Mouse (Mus musculus): ENCODE results near the gene Bak1. TPM values are rescaled to one million over a fixed set of nuclear protein-coding genes. Genes with fewer than 3 reads are reported as not detected.

Bak1 gene
- polyA plus RNA-seq, 2 experiments = 11.1 to 48.6 TPM

GRCm38 (mm10) chr17:27051514-27051913 lies 22.7 kb upstream of the Bak1 start:
- H3K4me1 ChIP-seq (ENCODE audit: control insufficient read depth, insufficient read depth, low read length) = peaks cover 11% of the 10 kb centered on the region
- no peak overlapping the region for H3K27ac ChIP-seq (replicated peaks; ENCODE audit: low read depth, low read length)
- no peaks in the 10 kb centered on the region for H3K9me3 ChIP-seq (ENCODE audit: control insufficient read depth, low read length)
- DNase-seq (ENCODE audit: low spot score) = peak; percentile 38
- H3K9ac ChIP-seq (ENCODE audit: low read depth, low read length, severe bottlenecking) = no peak overlapping the region
- no peak overlapping the region for H3K4me3 ChIP-seq (replicated peaks; ENCODE audit: low read length)
- WGBS = 54% methylated on average over 6 of the region's 11 CpGs
- no peak for ATAC-seq (ENCODE audit: low FRiP score, low read depth)
- no peak for TF ChIP-seq POLR2A (IDR thresholded peaks at IDR 0.05; ENCODE audit: borderline replicate concordance, extremely low read depth, insufficient read depth, insufficient read length)
- H3K36me3 ChIP-seq (ENCODE audit: control insufficient read depth, insufficient read depth, low read length) = no peaks in the 10 kb centered on the region
- no peak overlapping the region for H3K4me2 ChIP-seq (replicated peaks; ENCODE audit: low read depth, low read length, severe bottlenecking)
- no peaks in the 10 kb centered on the region for H3K27me3 ChIP-seq (ENCODE audit: control insufficient read depth, insufficient read depth, low read length)

- DNase-seq (ENCODE audit: low spot score) (no peak), ATAC-seq (ENCODE audit: low FRiP score, low read depth) (no peak)
- H3K27me3 ChIP-seq (ENCODE audit: control insufficient read depth, insufficient read depth, low read length) = no peaks in the 10 kb centered on the region
- H3K4me2 ChIP-seq (replicated peaks; ENCODE audit: low read depth, low read length, severe bottlenecking) = no peak overlapping the region
- H3K4me3 ChIP-seq (replicated peaks; ENCODE audit: low read length) = no peak overlapping the region
- no peaks in the 10 kb centered on the region for H3K9me3 ChIP-seq (ENCODE audit: control insufficient read depth, low read length)
- no peak overlapping the region for H3K9ac ChIP-seq (ENCODE audit: low read depth, low read length, severe bottlenecking)
- H3K36me3 ChIP-seq (ENCODE audit: control insufficient read depth, insufficient read depth, low read length) = no peaks in the 10 kb centered on the region
- WGBS = 70% methylated on average over 5 of the region's 5 CpGs
- no peak for TF ChIP-seq POLR2A (IDR thresholded peaks at IDR 0.05; ENCODE audit: borderline replicate concordance, extremely low read depth, insufficient read depth, insufficient read length)
- peaks cover 6% of the 10 kb centered on the region for H3K4me1 ChIP-seq (ENCODE audit: control insufficient read depth, insufficient read depth, low read length)
- no peak overlapping the region for H3K27ac ChIP-seq (replicated peaks; ENCODE audit: low read depth, low read length)
Observed at GRCm38 (mm10) chr17:27050853-27051252, 22.0 kb upstream of the Bak1 start.

- no peak overlapping the region for H3K4me3 ChIP-seq (replicated peaks; ENCODE audit: low read length)
- H3K9ac ChIP-seq (ENCODE audit: low read depth, low read length, severe bottlenecking) = no peak overlapping the region
- no peaks in the 10 kb centered on the region for H3K36me3 ChIP-seq (ENCODE audit: control insufficient read depth, insufficient read depth, low read length)
- H3K4me2 ChIP-seq (replicated peaks; ENCODE audit: low read depth, low read length, severe bottlenecking) = no peak overlapping the region
- peak overlapping the region; percentile 79 for H3K27ac ChIP-seq (replicated peaks; ENCODE audit: low read depth, low read length)
- no peaks in the 10 kb centered on the region for H3K9me3 ChIP-seq (ENCODE audit: control insufficient read depth, low read length)
- 51% methylated on average over 14 of the region's 14 CpGs for WGBS
- H3K4me1 ChIP-seq (ENCODE audit: control insufficient read depth, insufficient read depth, low read length) = peaks cover 6% of the 10 kb centered on the region
- peak; percentile 47 for ATAC-seq (ENCODE audit: low FRiP score, low read depth)
- H3K27me3 ChIP-seq (ENCODE audit: control insufficient read depth, insufficient read depth, low read length) = no peaks in the 10 kb centered on the region
- no peak for TF ChIP-seq POLR2A (IDR thresholded peaks at IDR 0.05; ENCODE audit: borderline replicate concordance, extremely low read depth, insufficient read depth, insufficient read length)
- DNase-seq (ENCODE audit: low spot score) = no peak
Observed at GRCm38 (mm10) chr17:27048445-27049239, 19.8 kb upstream of the Bak1 start.

- ATAC-seq (ENCODE audit: low FRiP score, low read depth) = no peak
- no peak for DNase-seq (ENCODE audit: low spot score)
- Histone ChIP-seq H3K27ac (replicated peaks; ENCODE audit: low read depth, low read length) (peak overlapping the region; percentile 79), H3K36me3 (ENCODE audit: control insufficient read depth, insufficient read depth, low read length) (no peaks in the 10 kb centered on the region), H3K9ac (ENCODE audit: low read depth, low read length, severe bottlenecking) (no peak overlapping the region), H3K4me3 (replicated peaks; ENCODE audit: low read length) (no peak overlapping the region), H3K9me3 (ENCODE audit: control insufficient read depth, low read length) (no peaks in the 10 kb centered on the region), H3K27me3 (ENCODE audit: control insufficient read depth, insufficient read depth, low read length) (no peaks in the 10 kb centered on the region), H3K4me2 (replicated peaks; ENCODE audit: low read depth, low read length, severe bottlenecking) (no peak overlapping the region), H3K4me1 (ENCODE audit: control insufficient read depth, insufficient read depth, low read length) (peaks cover 6% of the 10 kb centered on the region)
- 70% methylated on average over 14 of the region's 14 CpGs for WGBS
- no peak for TF ChIP-seq POLR2A (IDR thresholded peaks at IDR 0.05; ENCODE audit: borderline replicate concordance, extremely low read depth, insufficient read depth, insufficient read length)
Observed at GRCm38 (mm10) chr17:27047762-27048444, 19.1 kb upstream of the Bak1 start.

- WGBS = 87% methylated on average over 6 of the region's 6 CpGs
- ATAC-seq (ENCODE audit: low FRiP score, low read depth) = no peak
- H3K9ac ChIP-seq (ENCODE audit: low read depth, low read length, severe bottlenecking) = no peak overlapping the region
- H3K9me3 ChIP-seq (ENCODE audit: control insufficient read depth, low read length) = no peaks in the 10 kb centered on the region
- H3K4me1 ChIP-seq (ENCODE audit: control insufficient read depth, insufficient read depth, low read length) = peaks cover 13% of the 10 kb centered on the region
- H3K27me3 ChIP-seq (ENCODE audit: control insufficient read depth, insufficient read depth, low read length) = no peaks in the 10 kb centered on the region
- no peak overlapping the region for H3K4me3 ChIP-seq (replicated peaks; ENCODE audit: low read length)
- no peaks in the 10 kb centered on the region for H3K36me3 ChIP-seq (ENCODE audit: control insufficient read depth, insufficient read depth, low read length)
- no peak for TF ChIP-seq POLR2A (IDR thresholded peaks at IDR 0.05; ENCODE audit: borderline replicate concordance, extremely low read depth, insufficient read depth, insufficient read length)
- H3K27ac ChIP-seq (replicated peaks; ENCODE audit: low read depth, low read length) = no peak overlapping the region
- no peak for DNase-seq (ENCODE audit: low spot score)
- H3K4me2 ChIP-seq (replicated peaks; ENCODE audit: low read depth, low read length, severe bottlenecking) = no peak overlapping the region
Observed at GRCm38 (mm10) chr17:27045164-27045563, 16.4 kb upstream of the Bak1 start.

All from limb, embryonic 14.5 days (tissue).